Mouse (Mus musculus) T-cell, adult 66 days (primary cell): ENCODE measurements around the gene Icam4. TPM values are rescaled to one million over a fixed set of nuclear protein-coding genes. Genes with fewer than 3 reads are reported as not detected.

Source experiments
- total RNA-seq, 2 experiments: library from RNA; stranded (reverse); gene quantifications; 3 replicates in 1 of 2; 4 replicates in 1 of 2; pipeline ENCODE4 v1.2.4; 2023

The Icam4 gene
- total RNA-seq: 1 to 10 TPM in 1 of 2 experiments, under 1 TPM in 1; 0.56 to 1.2 TPM

GRCm38 (mm10) chr9:21029291-21030054 is at the start of gene Icam4:
Gene Icam4 (plus strand): TSS chr9:21029373.

GRCm38 (mm10) chr9:21002627-21003551 is 26.3 kb upstream of the Icam4 start, which contains the start of gene Mrpl4:
Gene Mrpl4 (plus strand): TSS chr9:21002738.

GRCm38 (mm10) chr9:21015571-21016130 is 13.5 kb upstream of the Icam4 start, which contains the start of gene Icam1:
Gene Icam1 (plus strand): TSS chr9:21015985.

GRCm38 (mm10) chr9:21031896-21032351 is 2.8 kb downstream of the Icam4 start, which contains the start of gene Icam5:
Gene Icam5 (plus strand): TSS chr9:21032073.

GRCm38 (mm10) chr9:21067006-21067684 is 38.0 kb downstream of the Icam4 start, which contains the start of gene Zglp1:
Gene Zglp1 (minus strand): TSS chr9:21067093.

GRCm38 (mm10) chr9:21073044-21073840 is 44.1 kb downstream of the Icam4 start, which contains the start of the genes Gm49373 and Fdx1l:
Gene Gm49373 (minus strand): TSS chr9:21073096.
Gene Fdx1l (minus strand): TSS chr9:21073614.

Other genes with a start within 250 kb of the Icam4 start
- gene Col5a3, start 214.3 kb upstream of the Icam4 start, total RNA-seq: not detected
- gene Rdh8, start 210.9 kb upstream of the Icam4 start, total RNA-seq: not detected
- 10 to 100 TPM; 59.7 to 65.3 TPM for gene A230050P20Rik, start 160.7 kb upstream of the Icam4 start, total RNA-seq
- 1 to 10 TPM; 1.1 to 3.0 TPM for gene Angptl6, start 149.6 kb upstream of the Icam4 start, total RNA-seq
- 100 to 1,000 TPM in 1 of 2 experiments, 10 to 100 TPM in 1; 95.1 to 102 TPM for gene Ppan, start 141.2 kb upstream of the Icam4 start, total RNA-seq
- 100 to 1,000 TPM; 187 to 197 TPM for gene Eif3g, start 130.8 kb upstream of the Icam4 start, total RNA-seq
- 100 to 1,000 TPM in 1 of 2 experiments, 10 to 100 TPM in 1; 99.8 to 107 TPM for gene Dnmt1, start 69.5 kb upstream of the Icam4 start, total RNA-seq
- 1 to 10 TPM; 2.5 to 6.7 TPM for gene S1pr2, start 52.6 kb upstream of the Icam4 start, total RNA-seq
- gene Mrpl4, start 26.6 kb upstream of the Icam4 start, total RNA-seq: 10 to 100 TPM; 51.2 to 53.0 TPM
- 10 to 100 TPM; 43.1 to 49.4 TPM for gene Icam1, start 13.4 kb upstream of the Icam4 start, total RNA-seq
- under 1 TPM; 0.62 to 0.73 TPM for gene Icam5, start 2.7 kb downstream of the Icam4 start, total RNA-seq
- 1 to 10 TPM; 2.6 to 3.7 TPM for gene Zglp1, start 37.7 kb downstream of the Icam4 start, total RNA-seq
- gene Gm49373, start 43.7 kb downstream of the Icam4 start, total RNA-seq: 1 to 10 TPM; 2.3 to 4.1 TPM
- 10 to 100 TPM; 33.5 to 34.0 TPM for gene Fdx1l, start 44.2 kb downstream of the Icam4 start, total RNA-seq
- gene Gm38431, start 62.6 kb downstream of the Icam4 start, total RNA-seq: 10 to 100 TPM; 12.8 to 16.0 TPM
- 100 to 1,000 TPM; 110 to 111 TPM for gene Raver1, start 62.6 kb downstream of the Icam4 start, total RNA-seq
- gene Tyk2, start 101.9 kb downstream of the Icam4 start, total RNA-seq: 10 to 100 TPM; 65.7 to 68.6 TPM
- 100 to 1,000 TPM; 132 to 148 TPM for gene Cdc37, start 120.6 kb downstream of the Icam4 start, total RNA-seq
- gene Pde4a, start 136.3 kb downstream of the Icam4 start, total RNA-seq: 1 to 10 TPM in 1 of 2 experiments, under 1 TPM in 1; 0.74 to 1.8 TPM
- gene Keap1, start 210.0 kb downstream of the Icam4 start, total RNA-seq: 10 to 100 TPM; 35.2 to 43.8 TPM
- 1 to 10 TPM; 1.1 to 1.9 TPM for gene S1pr5, start 219.1 kb downstream of the Icam4 start, total RNA-seq
- 10 to 100 TPM; 48.4 to 48.8 TPM for gene Atg4d, start 235.9 kb downstream of the Icam4 start, total RNA-seq